Mouse (Mus musculus) stomach, embryonic 15.5 days (tissue): ENCODE data around the gene Adarb1. TPM values are rescaled to one million over a fixed set of nuclear protein-coding genes. Genes with fewer than 3 reads are reported as not detected.
"Not testable (repeated sequence)": the region's sequence is repeated elsewhere in the genome, so short reads cannot be mapped to it uniquely, and the experiment has no call there.

Experiments
- ATAC-seq: fragments of 200-750 bp; cut with Nextera tagmentation; 2 replicates; pipeline ENCODE4 v1.8.0; 2017; ENCODE audit warnings: low read depth, moderate number of reproducible peaks, moderate TSS enrichment; ENCODE audit not compliant: insufficient read depth, low FRiP score
- H3K27ac ChIP-seq: fragments of 300-500 bp; sonication (generic); 2 replicates; pipeline ENCODE4 v1.5.1; 2015; ENCODE audit warnings: mild to moderate bottlenecking, inconsistent platforms
- H3K27me3 ChIP-seq: fragments of 300-500 bp; sonication (generic); replicated peaks from 2 replicates; pipeline ENCODE4 v1.6.1; 2015; ENCODE audit warnings: inconsistent platforms
- H3K36me3 ChIP-seq: fragments of 300-500 bp; sonication (generic); 2 replicates; pipeline ENCODE4 v1.6.1; 2015; ENCODE audit warnings: inconsistent platforms
- H3K4me1 ChIP-seq: fragments of 300-500 bp; sonication (generic); 2 replicates; pipeline ENCODE4 v1.6.1; 2015; ENCODE audit warnings: inconsistent platforms
- H3K4me2 ChIP-seq: fragments of 300-500 bp; sonication (generic); 2 replicates; pipeline ENCODE4 v1.6.1; 2015; ENCODE audit warnings: mild to moderate bottlenecking, inconsistent platforms
- H3K4me3 ChIP-seq: fragments of 300-500 bp; sonication (generic); replicated peaks from 2 replicates; pipeline ENCODE4 v1.5.1; 2015; ENCODE audit warnings: inconsistent platforms
- H3K9ac ChIP-seq: fragments of 300-500 bp; sonication (generic); 2 replicates; pipeline ENCODE4 v1.6.1; 2015; ENCODE audit warnings: inconsistent platforms
- H3K9me3 ChIP-seq: fragments of 300-500 bp; sonication (generic); 2 replicates; pipeline ENCODE4 v1.6.1; 2016; ENCODE audit warnings: inconsistent platforms
- WGBS: fragments of 180-500 bp; shearing (Covaris S2); methylation state at CpG from one replicate; pipeline ENCODE4 v1.1.7; 2015; 5-methylcytosine and 5-hydroxymethylcytosine counted together
- polyA plus RNA-seq: library from polyadenylated mRNA; unstranded; fragments of >200 nt; fragmentation: Nextera tagmentation; extraction: Ambion mirVana; gene quantifications from 2 replicates; pipeline ENCODE4 v1.2.1, GENCODE M21; 2015

Gene Adarb1
- polyA plus RNA-seq, 1 experiment from 2014 or later = 7.2 TPM

- no peaks in the 10 kb centered on the region for H3K36me3 ChIP-seq
- WGBS = 72% methylated on average over 4 of the region's 4 CpGs
These were observed 117.2 kb downstream of the Adarb1 start for GRCm38 (mm10) chr10:77300934-77301297.

DNA sequence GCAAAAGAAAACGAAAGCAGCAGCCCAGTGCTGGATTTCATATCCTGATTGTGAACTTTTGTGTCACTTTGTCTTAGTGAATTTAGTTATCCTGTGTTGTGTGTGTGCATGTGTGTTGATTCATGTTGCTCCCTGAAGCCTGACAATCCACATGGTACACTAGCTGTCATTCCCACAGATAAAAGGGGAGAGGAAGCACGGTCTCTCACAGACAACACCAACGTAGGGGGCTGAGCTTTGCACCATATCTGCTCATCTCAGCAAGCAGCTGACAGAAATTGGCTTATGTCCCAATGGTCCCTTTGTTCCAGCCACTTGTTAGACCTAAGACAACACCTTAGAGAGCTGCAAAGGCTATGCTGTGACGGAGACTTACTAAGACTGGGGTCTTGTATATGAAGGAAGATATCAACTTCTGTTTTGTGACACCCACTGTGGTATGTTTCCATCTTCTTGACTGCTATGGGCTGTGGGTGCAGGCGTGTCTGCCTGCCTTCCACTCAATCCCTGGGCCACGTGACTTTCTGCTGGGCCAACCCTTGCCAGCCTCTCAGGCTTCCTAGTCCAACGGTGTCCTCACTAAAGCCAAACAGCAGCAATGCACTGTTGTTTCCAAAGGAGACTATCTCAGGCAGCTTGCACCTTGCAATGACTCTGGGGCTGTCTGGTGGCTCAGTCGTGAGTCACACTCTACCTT lies 117.7 kb downstream of the Adarb1 start:
- H3K9me3 ChIP-seq = no peaks in the 10 kb centered on the region
- no peak overlapping the region for H3K4me2 ChIP-seq
- no peak overlapping the region for H3K27ac ChIP-seq
- no peaks in the 10 kb centered on the region for H3K36me3 ChIP-seq
- no peak overlapping the region for H3K9ac ChIP-seq
- H3K27me3 ChIP-seq = no peaks in the 10 kb centered on the region
- 78% methylated on average over 8 of the region's 8 CpGs for WGBS
- ATAC-seq = no peak
- H3K4me1 ChIP-seq = no peaks in the 10 kb centered on the region
- H3K4me3 ChIP-seq = no peak overlapping the region

More at GRCm38 (mm10) chr10:77300934-77301297, 117.2 kb downstream of the Adarb1 start:
- Histone ChIP-seq H3K27ac (no peak overlapping the region), H3K4me1 (no peaks in the 10 kb centered on the region), H3K4me2 (no peak overlapping the region), H3K9ac (no peak overlapping the region), H3K9me3 (no peaks in the 10 kb centered on the region), H3K27me3 (no peaks in the 10 kb centered on the region), H3K4me3 (no peak overlapping the region)
- peak; percentile 43; the same call in 1 of the 2 replicates for ATAC-seq

DNA sequence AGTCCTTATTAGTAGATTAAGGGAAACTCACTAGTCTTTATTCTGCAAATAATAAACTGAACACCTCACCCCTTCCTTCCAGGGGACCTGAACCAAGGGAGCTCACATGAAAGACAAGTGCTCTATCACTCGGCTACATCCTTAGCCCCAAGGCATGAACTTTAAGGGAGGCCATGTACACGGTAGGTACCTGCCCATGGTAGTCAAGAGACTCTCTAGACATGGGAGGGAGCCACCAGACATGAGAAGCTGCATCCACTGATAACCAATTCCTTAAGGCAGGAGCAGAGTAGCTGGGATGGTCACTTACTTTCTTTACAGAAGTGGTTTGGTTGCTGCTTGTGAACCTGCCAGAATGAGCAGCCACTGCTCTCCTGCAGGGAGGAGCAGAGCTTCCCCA lies 118.9 kb downstream of the Adarb1 start:
- no peak overlapping the region for H3K4me3 ChIP-seq
- H3K4me2 ChIP-seq = no peak overlapping the region
- 74% methylated on average over 2 of the region's 2 CpGs for WGBS
- H3K4me1 ChIP-seq = no peaks in the 10 kb centered on the region
- H3K9me3 ChIP-seq = no peaks in the 10 kb centered on the region
- ATAC-seq = no peak
- no peak overlapping the region for H3K9ac ChIP-seq
- H3K27ac ChIP-seq = no peak overlapping the region
- no peaks in the 10 kb centered on the region for H3K36me3 ChIP-seq
- H3K27me3 ChIP-seq = no peaks in the 10 kb centered on the region

GRCm38 (mm10) chr10:77298621-77299020 lies 119.4 kb downstream of the Adarb1 start:
- ATAC-seq = no peak; the same call in 1 of the 2 replicates
- no peaks in the 10 kb centered on the region for H3K4me1 ChIP-seq
- H3K9ac ChIP-seq = no peak overlapping the region
- no peak overlapping the region for H3K4me2 ChIP-seq
- H3K9me3 ChIP-seq = no peaks in the 10 kb centered on the region
- H3K27ac ChIP-seq = no peak overlapping the region
- H3K4me3 ChIP-seq = no peak overlapping the region
- no peaks in the 10 kb centered on the region for H3K36me3 ChIP-seq
- H3K27me3 ChIP-seq = no peaks in the 10 kb centered on the region
- WGBS = 79% methylated on average over 8 of the region's 8 CpGs

DNA sequence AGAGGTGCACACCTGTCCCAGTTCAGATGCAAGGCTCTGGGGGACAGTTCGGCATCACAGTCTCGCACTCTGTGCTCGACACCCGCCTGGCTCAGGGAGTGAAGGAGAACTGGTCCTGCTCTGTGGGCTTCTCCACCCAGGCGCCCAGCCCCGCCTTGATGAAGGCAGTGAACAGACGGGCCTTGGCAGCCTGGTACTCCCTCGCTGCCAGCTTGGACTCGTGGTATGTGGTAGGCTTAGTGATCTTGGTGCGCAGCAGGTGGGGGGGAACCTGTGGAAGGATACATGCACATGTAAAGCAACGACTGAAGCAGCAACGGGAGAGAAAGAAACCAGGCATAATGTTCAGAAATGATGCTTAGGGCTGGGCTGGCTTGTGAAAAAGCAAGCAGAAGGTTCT lies 123.4 kb downstream of the Adarb1 start:
- no peaks in the 10 kb centered on the region for H3K27me3 ChIP-seq
- H3K4me3 ChIP-seq = no peak overlapping the region
- 86% methylated on average over 12 of the region's 12 CpGs for WGBS
- H3K36me3 ChIP-seq = no peaks in the 10 kb centered on the region
- H3K4me1 ChIP-seq = no peaks in the 10 kb centered on the region
- H3K9ac ChIP-seq = no peak overlapping the region
- no peaks in the 10 kb centered on the region for H3K9me3 ChIP-seq
- no peak overlapping the region for H3K27ac ChIP-seq
- H3K4me2 ChIP-seq = no peak overlapping the region
- no peak for ATAC-seq

DNA sequence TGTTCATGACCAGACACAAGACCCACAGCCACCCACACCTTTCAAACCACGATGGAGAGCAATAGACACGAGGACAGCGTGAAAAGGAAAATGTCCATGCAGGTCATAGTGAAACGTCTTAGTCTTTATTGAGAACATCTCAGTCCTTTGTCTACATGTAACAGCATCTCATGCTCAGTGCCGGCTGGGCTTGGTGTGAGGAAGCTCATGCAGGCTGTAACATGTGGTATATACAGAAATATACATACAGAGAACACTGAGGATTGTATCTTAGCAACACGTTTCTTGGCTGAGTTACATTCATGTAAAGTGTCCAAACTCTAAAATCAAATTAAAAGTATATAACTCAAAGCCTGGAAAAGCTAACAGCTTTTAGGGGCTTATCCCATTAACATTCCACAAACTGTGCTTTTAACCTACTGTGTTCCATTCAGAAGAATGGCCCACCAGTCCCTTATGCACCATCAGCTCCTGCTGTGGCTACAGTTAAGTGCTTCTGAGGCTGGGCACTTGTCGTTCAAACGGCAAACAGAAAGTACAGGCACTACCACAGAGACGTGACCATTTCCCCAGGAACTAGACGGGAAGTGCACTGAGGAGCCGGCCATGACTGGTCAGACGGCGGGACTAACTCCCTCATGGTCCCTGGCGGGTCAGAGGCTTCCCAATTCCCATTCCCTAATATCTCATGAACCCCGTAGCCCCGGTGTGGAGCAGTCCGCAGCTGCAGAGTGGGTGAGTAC lies 127.3 kb downstream of the Adarb1 start:
- Histone ChIP-seq H3K9ac (no peak overlapping the region), H3K4me2 (no peak overlapping the region), H3K36me3 (no peaks in the 10 kb centered on the region), H3K27ac (no peak overlapping the region), H3K9me3 (no peaks in the 10 kb centered on the region), H3K27me3 (no peaks in the 10 kb centered on the region), H3K4me3 (no peak overlapping the region), H3K4me1 (no peaks in the 10 kb centered on the region)
- no peak for ATAC-seq
- 68% methylated on average over 17 of the region's 17 CpGs for WGBS

- H3K4me1 ChIP-seq = no peaks in the 10 kb centered on the region
- no peaks in the 10 kb centered on the region for H3K27me3 ChIP-seq
- no peak overlapping the region for H3K4me2 ChIP-seq
- no peaks in the 10 kb centered on the region for H3K36me3 ChIP-seq
- WGBS = 82% methylated on average over 8 of the region's 8 CpGs
- H3K9ac ChIP-seq = no peak overlapping the region
- no peak overlapping the region for H3K4me3 ChIP-seq
- no peak overlapping the region for H3K27ac ChIP-seq
- no peaks in the 10 kb centered on the region for H3K9me3 ChIP-seq
- ATAC-seq = no peak
These were observed 128.5 kb downstream of the Adarb1 start for GRCm38 (mm10) chr10:77289559-77289958.

DNA sequence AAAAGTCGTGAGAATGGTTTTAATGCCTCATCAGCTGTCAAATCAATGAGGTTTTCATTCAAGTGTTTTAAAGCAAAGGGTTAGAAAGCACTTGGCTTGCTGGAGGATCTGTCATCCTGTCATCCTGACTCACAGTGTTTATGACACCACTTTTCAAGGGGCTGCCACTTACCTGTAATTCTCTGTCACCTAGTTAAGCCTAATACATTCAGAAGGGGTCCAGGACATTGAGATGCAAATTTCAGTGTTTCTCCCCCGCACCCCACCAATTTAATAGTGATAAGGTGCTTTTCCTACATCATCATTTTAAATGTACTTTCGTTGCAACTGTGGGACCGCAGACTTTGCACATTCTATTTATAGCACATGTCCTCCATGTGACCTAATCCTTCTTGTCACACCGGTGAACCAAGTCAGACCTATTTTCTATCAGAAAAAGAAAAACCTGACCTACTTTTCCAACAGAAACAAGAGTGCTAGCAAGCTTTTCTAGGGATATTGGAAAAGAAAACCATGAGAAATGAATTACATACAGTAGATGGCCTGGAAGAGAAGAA lies 129.4 kb downstream of the Adarb1 start:
- H3K4me3 ChIP-seq = no peak overlapping the region
- WGBS = 28% methylated on average over 5 of the region's 5 CpGs

DNA sequence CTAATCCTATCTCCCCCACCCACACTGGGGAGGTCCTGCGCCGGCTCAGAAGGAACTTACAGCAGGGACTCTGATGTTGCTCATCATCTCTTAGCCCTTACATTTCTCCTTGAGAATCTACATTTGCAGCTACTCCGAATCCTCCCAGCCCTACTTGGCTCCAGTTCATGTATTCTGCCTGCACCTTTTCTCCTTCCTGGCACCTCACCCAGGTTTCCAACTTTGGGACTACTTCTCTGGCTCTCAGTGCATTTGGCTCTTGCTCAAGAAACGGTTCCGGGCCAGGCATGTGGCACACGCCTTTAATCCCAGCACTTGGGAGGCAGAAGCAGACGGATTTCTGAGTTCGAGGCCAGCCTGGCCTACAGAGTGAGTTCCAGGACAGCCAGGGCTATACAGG lies 130.4 kb downstream of the Adarb1 start:
- 77% methylated on average over 8 of the region's 8 CpGs for WGBS
- ATAC-seq = no peak
- H3K27ac ChIP-seq = no peak overlapping the region

More for the DNA sequence above, 129.4 kb downstream of the Adarb1 start:
- ATAC-seq = no peak
- no peak overlapping the region for H3K27ac ChIP-seq
- no peaks in the 10 kb centered on the region for H3K27me3 ChIP-seq
- no peak overlapping the region for H3K4me2 ChIP-seq
- H3K36me3 ChIP-seq = no peaks in the 10 kb centered on the region
- no peaks in the 10 kb centered on the region for H3K9me3 ChIP-seq
- H3K4me1 ChIP-seq = 0 out of 2 replicates have a peak, but pooled peaks cover 3% of the 10 kb centered on the region
- no peak overlapping the region for H3K9ac ChIP-seq

DNA sequence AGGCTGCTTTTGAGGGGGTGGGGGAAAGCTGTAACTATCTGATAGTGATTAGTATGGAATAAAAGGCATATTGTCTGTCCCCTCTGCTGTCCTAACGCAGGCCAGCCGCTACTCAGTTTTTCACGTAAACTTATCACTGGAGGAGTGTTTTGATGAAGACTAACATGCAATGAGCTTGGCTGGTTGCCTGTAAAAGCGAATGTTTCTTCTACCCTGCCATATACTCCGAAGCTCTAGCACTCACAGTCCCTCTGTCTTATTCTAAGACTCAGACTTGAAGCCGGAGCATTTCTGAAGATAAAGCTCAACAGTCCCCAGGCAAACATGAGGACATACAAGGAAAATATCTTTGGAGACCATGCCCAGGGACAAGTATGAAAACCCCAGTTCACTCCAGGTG lies 133.2 kb downstream of the Adarb1 start:
- H3K4me1 ChIP-seq = 0 out of 2 replicates have a peak, but pooled peaks cover 3% of the 10 kb centered on the region
- no peak overlapping the region for H3K4me2 ChIP-seq
- 40% methylated on average over 6 of the region's 6 CpGs for WGBS
- no peak overlapping the region for H3K27ac ChIP-seq
- H3K9me3 ChIP-seq = no peaks in the 10 kb centered on the region
- no peak for ATAC-seq
- H3K27me3 ChIP-seq = no peaks in the 10 kb centered on the region
- H3K4me3 ChIP-seq = no peak overlapping the region
- no peaks in the 10 kb centered on the region for H3K36me3 ChIP-seq
- H3K9ac ChIP-seq = no peak overlapping the region

More for the DNA sequence above, 130.4 kb downstream of the Adarb1 start:
- Histone ChIP-seq H3K4me1 (0 out of 2 replicates have a peak, but pooled peaks cover 3% of the 10 kb centered on the region), H3K27me3 (no peaks in the 10 kb centered on the region), H3K4me3 (no peak overlapping the region), H3K9ac (no peak overlapping the region), H3K4me2 (no peak overlapping the region), H3K9me3 (no peaks in the 10 kb centered on the region), H3K36me3 (no peaks in the 10 kb centered on the region)

DNA sequence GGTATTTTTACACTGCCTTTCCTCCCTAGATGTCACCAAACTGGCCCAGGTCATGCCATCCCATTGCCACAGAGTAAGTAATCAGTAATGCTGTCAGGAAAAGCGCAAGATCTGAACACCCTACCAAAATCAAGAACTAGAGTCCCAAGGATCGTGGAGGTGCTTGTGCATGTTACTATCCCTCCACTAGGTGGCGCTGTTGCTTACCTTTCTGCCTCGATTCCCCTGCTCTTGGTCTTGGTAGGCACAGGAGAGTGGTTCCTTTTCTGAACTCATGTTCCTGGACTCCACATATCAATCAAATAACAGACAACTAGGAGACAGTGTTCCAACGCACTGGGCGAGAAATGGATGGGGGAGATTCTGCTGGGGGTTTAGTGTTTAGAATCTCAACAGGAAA lies 135.2 kb downstream of the Adarb1 start:
- ATAC-seq = no peak
- Histone ChIP-seq H3K27me3 (no peaks in the 10 kb centered on the region), H3K27ac (no peak overlapping the region), H3K4me1 (0 out of 2 replicates have a peak, but pooled peaks cover 3% of the 10 kb centered on the region), H3K9me3 (no peaks in the 10 kb centered on the region), H3K4me2 (no peak overlapping the region), H3K4me3 (no peak overlapping the region), H3K36me3 (no peaks in the 10 kb centered on the region), H3K9ac (no peak overlapping the region)
- WGBS = 15% methylated on average over 6 of the region's 6 CpGs

GRCm38 (mm10) chr10:77282085-77282484 lies 136.0 kb downstream of the Adarb1 start:
- ATAC-seq = not testable (repeated sequence)
- WGBS = 79% methylated on average over 1 of the region's 1 CpGs

More at GRCm38 (mm10) chr10:77282085-77282484, 136.0 kb downstream of the Adarb1 start:
- not testable (repeated sequence) for H3K36me3 ChIP-seq, H3K4me1 ChIP-seq, H3K9ac ChIP-seq, H3K27me3 ChIP-seq, H3K27ac ChIP-seq, H3K4me2 ChIP-seq, H3K4me3 ChIP-seq, H3K9me3 ChIP-seq
